Mouse (Mus musculus): ENCODE measurements around the gene 6030408B16Rik.

Gene 6030408B16Rik

DNA sequence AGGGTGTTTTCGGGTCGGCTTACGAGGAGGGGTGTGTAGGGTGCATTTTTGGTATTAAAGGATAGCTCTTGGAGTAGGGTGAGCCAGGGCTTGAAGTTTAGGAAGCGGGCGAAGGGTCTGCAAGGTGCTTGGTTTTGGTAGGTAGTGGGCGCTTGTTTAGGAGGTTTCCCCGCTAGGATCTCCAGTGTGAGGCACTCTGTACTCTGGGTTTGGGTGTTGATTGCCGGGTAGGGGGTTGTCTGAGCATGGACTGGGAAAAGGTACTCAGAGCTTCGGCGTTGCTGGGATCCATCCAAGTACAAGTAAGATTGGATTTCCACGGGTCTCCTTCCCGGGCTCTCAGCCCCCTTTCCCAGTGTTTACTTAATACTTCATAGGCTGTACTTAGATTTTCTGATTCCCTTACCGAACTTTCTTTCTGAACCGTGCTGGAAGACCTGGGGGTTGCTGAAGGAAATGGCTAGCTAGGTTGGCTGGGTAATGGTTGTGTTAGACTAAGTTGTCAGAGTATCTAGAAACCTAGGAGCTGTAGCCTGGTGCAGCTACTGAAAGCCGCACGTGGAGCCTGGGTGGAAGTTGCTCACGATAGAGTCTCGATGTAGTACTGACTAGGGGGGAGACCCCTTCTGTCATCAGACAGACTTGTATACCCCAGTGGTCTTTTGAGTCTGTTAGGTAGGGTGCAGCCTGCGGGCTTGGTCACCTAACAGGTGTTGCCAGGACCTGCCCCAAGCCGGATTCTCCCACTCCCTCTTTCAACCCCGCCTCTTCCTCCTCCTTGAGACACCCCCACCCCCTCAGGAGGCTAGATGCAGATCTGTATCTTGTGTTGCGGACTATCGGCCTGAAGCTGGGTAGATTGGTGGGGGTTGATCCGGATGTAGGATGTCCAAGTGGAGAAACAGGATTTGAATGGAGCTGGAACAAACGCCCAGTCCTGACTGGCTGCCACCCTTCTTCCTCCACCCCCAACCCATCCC, 25.7 kb upstream of the 6030408B16Rik start:
- no peak for DNase-seq

DNA sequence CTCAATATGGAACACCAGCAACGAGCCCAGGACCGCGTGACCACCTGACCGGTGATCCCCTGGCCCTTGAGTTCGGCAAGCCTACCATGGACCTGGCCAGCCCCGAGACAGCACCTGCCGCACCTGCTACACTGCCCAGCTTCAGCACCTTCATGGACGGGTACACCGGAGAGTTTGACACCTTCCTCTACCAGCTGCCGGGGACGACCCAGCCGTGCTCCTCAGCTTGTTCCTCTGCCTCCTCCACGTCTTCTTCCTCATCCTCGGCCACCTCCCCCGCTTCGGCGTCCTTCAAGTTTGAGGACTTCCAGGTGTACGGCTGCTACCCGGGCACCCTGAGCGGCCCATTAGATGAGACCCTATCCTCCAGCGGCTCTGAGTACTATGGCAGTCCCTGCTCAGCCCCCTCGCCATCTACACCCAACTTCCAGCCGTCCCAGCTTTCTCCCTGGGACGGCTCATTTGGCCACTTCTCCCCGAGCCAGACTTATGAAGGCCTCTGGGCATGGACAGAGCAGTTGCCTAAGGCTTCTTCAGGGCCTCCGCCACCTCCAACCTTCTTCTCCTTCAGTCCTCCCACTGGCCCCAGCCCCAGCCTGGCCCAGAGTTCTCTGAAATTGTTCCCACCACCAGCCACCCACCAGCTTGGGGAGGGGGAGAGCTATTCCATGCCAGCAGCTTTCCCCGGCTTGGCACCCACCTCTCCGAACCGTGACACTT, 22.8 kb upstream of the 6030408B16Rik start:
- DNase-seq = no peak

DNA sequence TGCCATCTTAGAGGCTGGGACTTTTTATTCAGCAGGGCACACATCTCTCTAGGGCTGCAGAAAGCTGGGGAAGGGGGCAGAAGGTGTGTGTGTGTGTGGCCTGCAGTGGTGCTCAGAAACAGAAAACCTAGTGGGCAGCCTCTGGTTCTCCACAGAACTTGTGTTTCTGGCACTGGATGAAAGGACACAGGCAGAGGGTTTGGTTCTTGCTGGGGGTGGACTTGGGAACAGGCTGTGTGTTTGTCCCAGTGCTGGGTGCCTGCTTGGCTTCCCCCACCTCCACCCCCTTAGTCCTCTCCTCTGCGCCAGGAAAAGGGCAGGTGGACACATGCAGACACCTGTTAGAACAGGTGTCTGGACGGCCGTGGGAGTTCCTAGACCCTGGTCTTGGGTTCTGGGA, 21.9 kb upstream of the 6030408B16Rik start:
- no peak for DNase-seq

DNA sequence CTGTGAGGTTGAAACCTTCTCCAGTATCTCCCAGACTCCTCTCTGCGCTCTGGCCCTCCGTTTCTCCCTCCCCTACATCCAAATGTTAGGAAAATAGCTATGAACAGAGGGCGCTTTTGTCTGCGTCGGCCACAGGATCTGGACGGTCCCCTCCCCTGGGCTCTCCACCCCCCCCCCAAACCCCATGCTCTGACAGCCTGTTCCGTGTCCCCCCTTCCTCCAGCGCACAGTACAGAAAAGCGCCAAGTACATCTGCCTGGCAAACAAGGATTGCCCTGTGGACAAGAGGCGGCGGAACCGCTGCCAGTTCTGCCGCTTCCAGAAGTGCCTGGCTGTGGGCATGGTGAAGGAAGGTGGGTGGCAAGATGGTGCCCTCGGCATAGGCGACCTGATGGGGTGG, 21.5 kb upstream of the 6030408B16Rik start:
- no peak for DNase-seq

DNA sequence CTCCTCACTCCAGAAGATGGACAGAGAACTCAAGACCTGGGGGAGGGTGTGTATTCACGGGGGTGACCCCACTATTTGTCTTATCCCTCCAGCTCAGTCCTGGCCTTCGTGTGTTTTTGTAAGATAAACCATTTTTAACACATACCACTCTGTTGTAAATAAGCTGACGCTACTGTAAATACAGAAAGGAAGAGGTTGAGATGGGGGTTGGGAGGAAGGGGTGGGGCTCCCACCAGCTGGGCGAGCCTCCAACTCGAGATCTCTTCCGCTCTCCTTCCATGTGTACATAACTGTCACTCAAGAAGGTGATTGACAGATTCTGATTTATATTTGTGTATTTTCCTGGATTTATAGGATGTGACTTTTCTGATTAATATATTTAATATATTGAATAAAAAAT, 18.6 kb upstream of the 6030408B16Rik start:
- no peak for DNase-seq

DNA sequence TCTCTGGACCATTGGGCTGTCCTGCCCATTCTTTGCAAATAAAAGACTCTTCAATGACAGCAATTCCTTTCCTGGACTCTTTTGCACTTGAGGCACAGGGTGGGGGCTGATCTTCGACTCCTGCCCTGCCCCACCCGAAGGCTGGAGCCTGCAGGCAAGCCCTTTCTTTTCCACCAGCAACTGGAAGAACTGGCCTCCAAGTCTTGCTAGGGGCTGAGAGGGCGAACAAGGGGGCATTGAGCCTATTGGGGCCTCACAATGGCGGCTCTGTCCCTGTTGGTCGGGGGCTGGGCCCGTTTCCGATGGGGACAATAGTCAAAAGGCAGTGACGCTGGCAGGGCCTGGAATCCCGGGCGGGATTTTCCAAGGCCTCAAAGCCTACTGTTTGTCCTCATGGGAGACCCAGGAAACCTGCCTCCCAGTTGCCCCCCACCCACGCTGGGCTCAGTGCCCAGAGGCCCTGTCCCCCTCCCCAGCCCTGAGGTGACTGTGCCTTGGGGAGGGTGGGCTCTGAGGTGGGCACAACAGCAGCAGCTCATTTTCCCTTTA, 15.6 kb upstream of the 6030408B16Rik start:
- peak in 1 of 2 experiments; percentile 32 for DNase-seq

DNA sequence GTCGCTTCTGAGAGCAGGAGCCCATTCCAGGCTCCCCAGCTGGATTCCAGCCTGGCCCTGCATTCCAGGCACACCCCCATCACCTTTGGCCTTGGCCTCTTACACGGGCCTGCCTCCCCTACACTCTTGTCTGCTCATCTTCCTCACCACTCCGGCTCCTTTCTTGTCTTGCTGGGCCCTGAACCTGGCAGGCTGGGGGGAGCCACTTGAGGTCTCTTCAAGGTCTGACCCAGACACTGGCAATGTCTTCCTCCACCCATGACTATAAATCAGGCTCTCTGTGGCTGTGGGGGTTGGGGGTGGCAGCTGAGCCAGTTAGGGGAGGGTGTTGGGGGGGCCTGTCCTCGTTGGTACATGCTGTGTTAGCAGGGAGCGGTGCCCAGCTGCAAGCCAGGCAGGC, 14.4 kb upstream of the 6030408B16Rik start:
- no peak for DNase-seq

DNA sequence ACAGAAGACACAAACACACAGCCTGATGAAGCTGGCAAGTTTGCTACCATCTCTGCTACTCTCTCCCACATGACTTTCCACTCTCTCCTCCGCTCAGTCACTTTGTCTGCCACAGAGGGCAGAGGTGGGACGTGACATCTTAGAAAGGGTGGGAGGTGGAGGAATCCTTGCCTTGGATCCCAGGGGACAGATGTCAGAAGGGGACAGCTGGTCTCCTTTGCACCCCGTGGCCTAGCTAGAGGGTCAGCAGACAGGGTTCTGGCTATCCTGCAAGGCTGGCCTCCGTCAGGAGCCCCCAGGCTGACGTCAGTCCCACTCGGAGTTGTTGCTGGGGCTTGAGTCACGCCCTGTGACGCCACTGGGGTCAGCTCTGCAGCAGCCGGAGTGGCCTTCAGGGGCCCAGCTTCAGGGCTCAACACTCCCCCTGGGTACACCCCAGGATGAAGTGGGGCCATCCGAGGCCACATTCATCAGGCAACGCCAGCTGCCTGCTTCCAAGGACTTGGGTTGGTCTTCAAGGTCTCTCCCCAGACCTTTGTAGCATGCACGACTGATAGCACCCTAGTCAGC, 13.5 kb upstream of the 6030408B16Rik start:
- DNase-seq = no peak

DNA sequence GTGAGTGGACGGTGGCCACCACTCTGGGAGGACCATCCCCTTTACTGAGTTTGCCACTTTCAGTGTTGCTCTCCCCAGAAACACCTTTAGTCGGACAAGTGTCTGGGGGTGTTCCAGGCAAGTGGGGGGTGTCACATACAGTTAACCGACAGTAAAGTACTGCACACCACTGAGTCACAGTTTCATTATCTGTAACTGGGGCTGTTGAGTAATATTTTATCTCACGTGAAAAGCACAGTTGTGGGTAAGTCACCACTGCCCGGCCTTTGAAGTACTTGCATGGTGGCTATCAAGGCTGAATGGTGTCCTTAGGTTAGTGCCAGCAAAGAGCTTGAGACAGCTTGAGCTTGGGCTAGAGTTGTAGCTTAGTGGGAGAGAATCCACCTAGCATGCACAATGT, 10.5 kb upstream of the 6030408B16Rik start:
- no peak for DNase-seq

DNA sequence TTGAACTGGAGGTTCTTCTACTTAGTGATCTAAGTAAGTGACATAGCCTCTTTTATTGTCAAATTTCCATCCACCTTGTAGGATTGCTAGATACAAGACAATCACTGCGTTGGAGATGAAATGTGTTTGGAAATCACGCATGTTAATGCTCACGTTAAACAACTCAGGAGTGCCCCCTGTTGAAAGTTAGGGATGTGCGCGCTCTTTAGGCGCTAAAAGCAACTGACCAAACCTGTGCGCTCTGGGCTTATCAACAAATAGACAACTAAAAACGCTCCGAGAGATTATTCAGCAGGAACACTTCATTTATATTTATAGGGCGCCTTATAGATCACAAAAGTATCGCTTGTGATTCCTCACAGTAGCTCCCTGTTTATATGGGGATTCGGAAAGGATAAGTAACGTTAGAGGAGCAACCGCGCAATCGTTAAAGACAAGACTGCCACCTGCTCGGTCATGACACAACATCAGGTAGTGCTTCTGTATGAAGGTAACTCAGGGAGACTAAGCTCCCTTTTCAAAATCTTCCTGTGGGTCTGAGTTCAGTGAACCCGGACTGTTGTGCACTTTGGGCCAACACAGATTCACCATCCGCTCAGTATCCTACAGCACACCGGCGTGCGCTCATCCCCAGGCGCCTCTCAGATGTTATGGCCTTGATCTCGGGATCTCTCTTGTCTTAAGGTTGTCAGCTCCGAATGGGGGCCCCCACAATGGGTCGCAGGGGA, 9.7 kb upstream of the 6030408B16Rik start:
- peak; percentile 66 to 80 for DNase-seq

DNA sequence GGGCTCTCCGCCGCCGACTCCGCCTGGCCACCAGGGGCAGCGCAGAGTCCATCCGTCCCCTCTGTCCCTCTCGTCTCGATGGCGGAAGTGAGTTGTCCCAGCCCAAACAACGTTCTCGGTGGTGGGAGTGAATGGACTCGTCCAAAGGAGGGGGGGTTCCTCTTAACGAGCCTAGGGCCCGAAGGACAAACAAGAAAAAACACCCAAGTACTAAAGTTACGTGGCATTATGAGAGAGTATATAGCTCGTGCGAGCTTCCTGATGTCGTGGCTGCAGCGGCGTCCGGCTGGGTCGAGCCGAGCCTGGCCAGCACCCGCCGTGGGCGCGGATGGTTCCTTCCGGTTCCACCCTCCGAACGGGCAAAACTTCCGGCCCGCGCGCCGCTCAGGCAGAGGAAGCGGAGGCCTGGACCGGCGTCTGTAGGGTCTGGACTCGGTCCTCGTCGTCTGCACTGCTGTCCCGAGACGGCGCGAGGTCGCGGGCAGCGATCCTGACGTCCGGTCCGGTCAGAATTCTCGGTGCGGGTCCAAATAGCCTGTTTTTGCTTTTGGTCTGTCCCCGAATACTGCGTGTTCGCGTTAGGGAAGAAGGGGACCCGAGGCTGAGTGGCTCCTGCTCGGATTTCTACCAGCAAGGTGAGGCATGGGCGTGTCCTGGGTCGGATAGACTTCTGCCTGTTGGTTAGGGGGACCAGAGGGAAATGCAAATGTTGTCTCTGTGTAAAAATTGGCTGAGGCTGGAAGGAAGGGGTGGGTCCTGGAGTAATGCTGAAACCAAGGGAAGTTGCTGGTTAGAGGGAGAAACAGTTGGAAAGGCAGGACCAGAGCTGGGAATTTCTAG, 8.9 kb upstream of the 6030408B16Rik start, which contains the start of gene Atg101:
TSS of gene Atg101 (plus strand) at position 362 of the 840 bp plus-strand sequence.
- DNase-seq = peak; percentile 93 to 94

DNA sequence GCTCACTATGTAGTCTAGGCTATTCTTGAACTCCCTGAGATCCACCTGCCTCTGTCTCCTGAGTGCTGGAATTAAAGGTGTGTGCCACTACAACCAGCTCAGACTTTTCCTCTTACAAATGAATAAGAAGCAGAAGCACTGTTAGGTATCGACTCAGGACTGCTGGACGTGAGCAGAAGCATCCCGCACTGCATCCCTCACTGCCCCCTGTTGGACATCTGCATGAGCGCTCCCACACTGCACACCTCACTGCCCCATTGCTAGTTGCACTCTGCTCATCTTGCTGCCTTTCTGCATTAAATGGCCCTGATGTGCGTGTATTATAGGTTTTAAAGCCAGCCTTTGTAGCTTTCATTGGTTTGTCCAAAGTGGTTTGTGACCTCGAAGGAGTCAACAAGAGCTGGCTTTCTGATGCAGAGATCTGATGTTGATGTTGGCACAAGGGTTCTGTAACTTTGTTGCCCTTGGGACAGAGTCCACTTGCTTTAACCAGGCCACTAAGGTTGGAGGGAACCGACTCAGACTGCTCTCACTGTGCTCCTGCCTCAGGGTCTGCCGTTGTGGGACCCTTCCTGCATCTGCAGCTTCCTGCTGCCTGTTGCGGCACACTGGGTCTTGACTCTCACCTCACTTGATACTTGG, 6.8 kb upstream of the 6030408B16Rik start:
- DNase-seq = no peak

DNA sequence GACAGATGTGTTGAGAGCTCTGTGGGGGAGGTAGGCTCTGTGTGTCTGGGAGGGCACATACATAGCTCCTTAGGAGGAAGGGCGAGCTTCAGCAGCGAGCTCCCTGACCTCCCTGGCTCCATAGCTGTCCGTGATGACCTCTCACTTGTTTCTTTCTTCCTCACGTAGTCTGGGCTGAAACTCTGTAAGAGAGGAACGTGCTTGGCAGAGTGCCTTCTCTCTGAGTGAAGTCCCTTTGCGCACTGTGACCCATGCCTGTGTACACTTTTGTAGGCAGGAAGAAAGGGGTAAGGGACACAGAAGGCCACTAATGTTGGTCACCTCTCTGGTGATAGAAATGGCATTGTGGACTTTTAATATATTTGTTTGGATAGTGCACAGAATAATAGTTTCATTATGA, 5.7 kb upstream of the 6030408B16Rik start:
- no peak for DNase-seq

DNA sequence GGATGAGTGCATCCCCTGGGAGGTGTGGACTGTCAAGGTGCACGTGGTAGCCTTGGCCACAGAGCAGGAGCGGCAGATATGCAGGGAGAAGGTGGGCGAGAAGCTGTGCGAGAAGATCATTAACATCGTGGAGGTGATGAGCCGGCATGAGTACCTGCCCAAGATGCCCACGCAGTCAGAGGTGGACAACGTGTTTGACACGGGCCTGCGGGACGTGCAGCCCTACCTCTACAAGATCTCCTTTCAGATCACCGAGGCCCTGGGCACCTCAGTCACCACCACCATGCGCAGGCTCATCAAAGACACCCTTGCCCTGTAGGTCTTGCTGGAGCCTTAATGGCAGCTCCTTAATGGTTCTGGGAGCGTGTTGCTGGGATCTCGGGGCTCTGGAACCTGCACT, 2.7 kb upstream of the 6030408B16Rik start:
- no peak for DNase-seq

DNA sequence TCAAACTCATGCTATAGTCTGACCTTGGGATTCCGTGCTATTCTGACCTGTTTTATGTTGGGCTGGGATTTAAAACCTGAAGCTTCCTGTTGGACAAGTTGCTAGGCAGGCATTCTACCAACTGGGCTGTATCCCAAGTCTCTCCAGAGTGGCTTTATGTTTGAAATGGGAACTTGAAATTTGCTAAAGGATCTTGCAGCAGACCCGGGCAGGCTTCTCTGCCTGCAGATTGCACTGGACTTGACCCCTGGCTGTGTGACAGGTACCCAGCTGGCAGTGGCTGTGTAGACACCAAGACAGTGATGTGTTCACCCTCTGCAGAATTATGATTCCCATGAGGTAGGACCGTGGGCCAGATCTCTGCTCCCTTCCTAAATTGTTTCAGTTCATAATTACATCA, 1.0 kb upstream of the 6030408B16Rik start:
- DNase-seq = no peak

DNA sequence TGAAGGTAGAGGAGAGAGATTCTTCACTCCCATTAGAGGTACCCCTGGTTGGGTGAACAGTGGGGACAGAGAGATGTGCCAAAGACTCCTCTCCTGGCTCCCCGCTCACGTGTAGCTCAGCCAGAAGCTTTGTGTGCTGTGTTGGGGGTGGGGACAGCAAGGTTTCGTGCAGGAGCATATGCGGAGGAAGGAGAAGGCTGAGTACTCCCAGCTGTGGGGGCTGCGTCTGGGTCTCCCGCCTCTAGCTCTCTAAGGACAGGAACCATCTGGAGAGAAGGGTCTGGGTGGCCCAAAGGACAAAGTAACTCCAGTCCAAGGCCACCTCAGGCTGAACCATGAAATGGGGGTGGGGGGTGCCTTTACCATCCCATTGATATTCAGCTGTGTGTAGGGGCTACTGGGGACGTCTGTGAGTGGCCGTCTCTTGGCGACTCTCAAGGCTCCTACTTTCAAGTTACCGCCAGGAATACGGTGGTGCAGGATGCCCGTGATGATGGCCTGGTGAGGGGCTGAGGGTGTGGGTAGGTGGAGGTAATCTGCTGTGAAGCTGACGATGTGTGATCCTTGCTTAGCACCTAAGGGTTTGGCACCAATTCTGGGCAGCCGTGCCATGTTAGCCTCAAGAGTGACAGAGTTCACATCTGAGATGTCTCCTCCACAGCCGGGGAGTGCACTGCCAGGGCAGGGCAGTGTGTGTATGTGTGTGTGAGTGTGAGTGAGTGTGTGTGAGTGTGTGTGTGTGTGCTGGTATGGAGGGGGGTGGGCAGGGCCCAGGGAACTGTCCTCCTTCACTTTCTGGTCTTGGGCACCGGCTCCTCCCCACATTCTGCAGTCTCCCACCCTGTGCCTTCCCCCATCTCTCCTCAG, 1.2 kb downstream of the 6030408B16Rik start:
- no peak for DNase-seq

DNA sequence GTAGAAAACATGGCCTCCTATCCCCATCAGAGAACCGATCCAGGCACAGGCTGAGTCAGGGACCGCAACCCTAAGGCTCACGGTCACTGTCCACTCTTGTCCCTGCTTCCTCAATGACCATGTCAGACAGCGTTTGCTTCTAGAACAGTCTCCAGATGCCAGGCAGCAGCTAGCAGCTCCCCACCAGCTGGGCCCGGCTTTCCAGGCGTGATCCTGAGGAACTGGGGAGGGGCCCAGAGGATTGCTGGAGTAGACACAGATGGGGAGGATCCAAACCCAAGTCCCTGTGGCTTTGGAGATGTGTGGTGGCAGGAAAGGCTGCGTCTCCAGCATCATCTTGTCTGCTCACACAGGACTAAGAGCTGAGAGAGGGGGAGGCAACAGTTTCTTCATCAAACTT, 2.1 kb downstream of the 6030408B16Rik start:
- DNase-seq = no peak

DNA sequence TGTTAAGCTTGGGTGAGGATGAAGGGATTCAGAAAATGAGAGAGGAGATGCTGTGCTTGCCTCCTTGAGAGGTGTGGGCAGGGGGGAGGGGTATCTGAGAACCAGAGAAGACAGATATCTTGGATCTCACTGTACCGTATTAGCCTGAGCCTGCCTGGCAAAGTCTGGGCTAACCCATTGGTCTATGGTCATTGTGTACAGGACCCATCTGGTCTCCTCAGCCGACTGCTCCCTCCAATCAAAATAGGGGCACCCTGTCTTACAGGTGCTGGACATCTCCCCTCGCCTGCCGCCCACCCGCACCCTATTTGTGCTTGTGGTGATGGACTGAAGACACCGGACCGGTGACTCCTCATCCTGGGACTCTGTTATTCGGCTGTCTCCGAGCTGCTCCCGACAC, 2.6 kb downstream of the 6030408B16Rik start:
- no peak for DNase-seq

DNA sequence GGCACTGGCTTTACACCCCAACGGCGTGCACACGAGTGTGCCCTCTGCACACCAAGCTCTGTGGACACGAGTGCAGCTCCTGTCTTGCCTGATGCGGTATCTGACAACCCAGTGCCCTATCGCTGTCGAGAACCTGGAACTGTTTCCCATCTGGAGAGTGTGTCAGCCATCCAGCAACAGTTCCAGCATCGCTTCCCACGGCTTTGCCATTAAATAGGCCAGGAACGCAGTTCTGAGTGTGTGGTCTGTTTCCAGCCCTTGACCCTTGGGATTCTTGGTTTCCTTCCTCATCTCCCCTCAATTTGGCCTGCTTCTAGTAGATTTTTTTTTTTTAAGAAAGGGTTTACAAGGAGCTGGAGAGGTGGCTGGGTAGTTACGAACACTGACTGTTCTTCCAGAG, 3.1 kb downstream of the 6030408B16Rik start:
- DNase-seq = no peak

DNA sequence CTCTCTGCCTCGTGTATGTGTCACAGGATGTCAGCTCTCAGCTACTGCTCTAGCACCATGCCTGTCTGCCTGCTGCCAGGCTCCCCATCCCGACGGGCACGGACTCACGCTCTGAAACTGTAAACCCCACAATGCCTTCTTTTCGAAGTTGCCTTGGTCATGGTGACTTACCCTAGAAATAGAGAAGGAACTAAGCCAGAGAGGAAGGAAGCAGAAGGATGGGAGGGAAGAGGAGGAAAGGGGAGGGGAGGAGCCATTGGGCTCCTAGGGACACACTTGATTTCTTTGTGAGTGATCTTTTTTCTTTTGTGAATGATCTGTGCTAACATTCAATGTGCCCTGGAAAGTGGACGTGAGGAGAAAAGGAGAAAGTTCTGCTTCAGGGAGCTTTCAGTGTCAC, 5.0 kb downstream of the 6030408B16Rik start:
- no peak for DNase-seq
